Mouse (Mus musculus) MEL (cell line): ENCODE measurements around the gene Gm10964.

ENCODE experiments used
- CHD1 ChIP-seq: IDR thresholded peaks from 2 replicates; pipeline ENCODE4 v1.6.1; 2012; ENCODE audit warnings: low read depth, mild to moderate bottlenecking, inconsistent platforms, low read length, improper control_type of control experiment
- CTCF ChIP-seq, 3 experiments: IDR thresholded peaks in 2 of 3; conservative IDR thresholded peaks in 1 of 3; 2 replicates each; pipeline ENCODE4 v1.5.1; 2011 to 2012; ENCODE audit warnings: low read length in 3 of 3, low read depth in 2 of 3, mild to moderate bottlenecking in 2 of 3, improper control_type of control experiment in 1 of 3, inconsistent platforms in 1 of 3, mixed read lengths in 1 of 3, moderate library complexity in 1 of 3; ENCODE audit not compliant: control insufficient read depth in 1 of 3, insufficient read depth in 1 of 3, poor library complexity in 1 of 3, severe bottlenecking in 1 of 3
- ELF1 ChIP-seq: IDR thresholded peaks from 2 replicates; pipeline ENCODE4 v1.6.1; 2014; ENCODE audit warnings: low read depth, mild to moderate bottlenecking, inconsistent platforms, low read length, improper control_type of control experiment, moderate library complexity
- EP300 ChIP-seq, 2 experiments: IDR thresholded peaks; 2 replicates each; pipeline ENCODE4 v1.6.1; 2011; ENCODE audit warnings: improper control_type of control experiment in 2 of 2, low read length in 2 of 2, low read depth in 1 of 2, mild to moderate bottlenecking in 1 of 2
- ETS1 ChIP-seq: IDR thresholded peaks from 2 replicates; pipeline ENCODE4 v1.6.1; 2012; ENCODE audit warnings: low read depth, mild to moderate bottlenecking, inconsistent platforms, low read length, improper control_type of control experiment, moderate library complexity
- HCFC1 ChIP-seq: IDR thresholded peaks from 2 replicates; pipeline ENCODE4 v1.6.1; 2012; ENCODE audit warnings: low read depth, mild to moderate bottlenecking, inconsistent platforms, low read length, improper control_type of control experiment, moderate library complexity
- POLR2A ChIP-seq, 2 experiments: IDR thresholded peaks; 2 replicates each; pipeline ENCODE4 v1.6.1; 2011 to 2012; ENCODE audit warnings: low read length in 2 of 2, mild to moderate bottlenecking in 2 of 2, control low read depth in 1 of 2, improper control_type of control experiment in 1 of 2, low read depth in 1 of 2, moderate library complexity in 1 of 2; ENCODE audit not compliant: control insufficient read depth in 1 of 2, insufficient read depth in 1 of 2, poor library complexity in 1 of 2
- POLR2AphosphoS2 ChIP-seq: IDR thresholded peaks from 2 replicates; pipeline ENCODE4 v1.6.1; 2011; ENCODE audit warnings: low read length, improper control_type of control experiment
- POLR2AphosphoS5 ChIP-seq: IDR thresholded peaks from 2 replicates; pipeline ENCODE4 v1.6.1; 2012; ENCODE audit warnings: low read depth, borderline replicate concordance, mild to moderate bottlenecking, inconsistent platforms, low read length, moderate library complexity, mixed read lengths
- SMC3 ChIP-seq: IDR thresholded peaks from 2 replicates; pipeline ENCODE4 v1.6.1; 2011; ENCODE audit warnings: low read depth, low read length, improper control_type of control experiment
- TAL1 ChIP-seq: IDR thresholded peaks from 2 replicates; pipeline ENCODE4 v1.6.1; 2012; ENCODE audit warnings: mild to moderate bottlenecking, inconsistent platforms, low read length, moderate library complexity, mixed read lengths
- USF1 ChIP-seq: IDR thresholded peaks from 2 replicates; pipeline ENCODE4 v1.6.1; 2014; ENCODE audit warnings: low read depth, mild to moderate bottlenecking, inconsistent platforms, low read length, improper control_type of control experiment, moderate library complexity
- ZC3H11A ChIP-seq: IDR thresholded peaks from 2 replicates; pipeline ENCODE4 v1.6.1; 2012; ENCODE audit warnings: low read depth, mild to moderate bottlenecking, inconsistent platforms, low read length, improper control_type of control experiment
- ZMIZ1 ChIP-seq: IDR thresholded peaks from 2 replicates; pipeline ENCODE4 v1.6.1; 2012; ENCODE audit warnings: low read depth, mild to moderate bottlenecking, inconsistent platforms, low read length, improper control_type of control experiment, moderate library complexity

- TF ChIP-seq TAL1 (no peak), CHD1 (no peak), ZC3H11A (no peak), CTCF (IDR thresholded peaks at IDR 0.05 in 2 of 3, conservative IDR thresholded peaks at IDR 0.05 in 1 of 3; ENCODE audit: control insufficient read depth in 1 of 3, insufficient read depth in 1 of 3, low read depth in 2 of 3, low read length in 3 of 3, poor library complexity in 1 of 3, severe bottlenecking in 1 of 3) (no peak), POLR2AphosphoS5 (no peak), POLR2A (IDR thresholded peaks at IDR 0.05; ENCODE audit: control insufficient read depth in 1 of 2, insufficient read depth in 1 of 2, low read depth in 1 of 2, low read length in 2 of 2, poor library complexity in 1 of 2) (no peak), ZMIZ1 (no peak), USF1 (no peak), ETS1 (no peak), SMC3 (no peak), HCFC1 (no peak), ELF1 (no peak), POLR2AphosphoS2 (no peak), EP300 (IDR thresholded peaks at IDR 0.05; ENCODE audit: low read depth in 1 of 2, low read length in 2 of 2) (no peak)
Measured at GRCm38 (mm10) chr3:103758456-103758855, 19.3 kb downstream of the Gm10964 start.
